ENCODE assay signal across 9 mouse cellular contexts in genomic region chr2:132028107-132028506, GRCm38 (mm10). TPM values are rescaled to one million over a fixed set of nuclear protein-coding genes. Genes with fewer than 3 reads are reported as not detected.
DNase-seq lines count a peak whose midpoint lies in the region; ATAC-seq and TF ChIP-seq lines count a peak whose summit lies in the region.
"Had no signal": no experiment of that assay in that cellular context is flagged by ENCODE, and none has a peak within 500 bp of the region (broad histone marks: within the 10 kb centered on the region; RNA-seq: fewer than 3 reads in every experiment).

No protein-coding gene starts in this region.

- TF ChIP-seq POLR2A in small intestine, adult 2 months (IDR thresholded peaks at IDR 0.05; ENCODE audit: low read depth, low read length) = no peak

- no peak for DNase-seq in lung, postnatal 14 days
- no peak for DNase-seq in right cerebral cortex, adult 2 months (ENCODE audit: low spot score in 2 of 2)
- DNase-seq in adrenal gland, adult 8-10 months = no peak
- DNase-seq in adrenal gland, adult 18-20 months (ENCODE audit: low spot score in 2 of 2) = no peak
- DNase-seq: thymus, postnatal 14 days had no signal

- no peak overlapping the region; the same call in 1 of the 2 replicates for H3K9ac ChIP-seq in lung, embryonic 16.5 days (ENCODE audit: low read length)
- no peak overlapping the region for H3K9ac ChIP-seq in embryonic facial prominence, embryonic 15.5 days
- H3K9ac ChIP-seq in limb, embryonic 12.5 days (replicated peaks) = no peak overlapping the region

- H3K27ac ChIP-seq in lung, embryonic 16.5 days (ENCODE audit: low read length) = no peak overlapping the region
- no peak overlapping the region for H3K27ac ChIP-seq in embryonic facial prominence, embryonic 15.5 days (replicated peaks)
- no peak overlapping the region for H3K27ac ChIP-seq in limb, embryonic 12.5 days
- H3K27ac ChIP-seq in small intestine, adult 2 months (ENCODE audit: insufficient read depth, low read depth, low read length) = peak overlapping the region; percentile 71

- TF ChIP-seq CTCF in small intestine, adult 2 months (IDR thresholded peaks at IDR 0.05; ENCODE audit: extremely low read depth, insufficient read length, insufficient replicate concordance, low read depth, low read length) = no peak

- peaks cover 12% of the 10 kb centered on the region; the same call in 1 of the 2 replicates for H3K27me3 ChIP-seq in lung, embryonic 16.5 days (ENCODE audit: control insufficient read depth, insufficient read depth, low read depth, low read length)
- peaks cover 29% of the 10 kb centered on the region for H3K27me3 ChIP-seq in embryonic facial prominence, embryonic 15.5 days
- H3K27me3 ChIP-seq in limb, embryonic 12.5 days = peaks cover 58% of the 10 kb centered on the region
- H3K27me3 ChIP-seq in small intestine, adult 2 months (ENCODE audit: control insufficient read depth, insufficient read depth, low read length) = peaks cover 8% of the 10 kb centered on the region

- peaks cover 17% of the 10 kb centered on the region for H3K4me1 ChIP-seq in lung, embryonic 16.5 days (replicated peaks; ENCODE audit: control insufficient read depth, insufficient read depth, low read length)
- peaks cover 24% of the 10 kb centered on the region for H3K4me1 ChIP-seq in embryonic facial prominence, embryonic 15.5 days
- peaks cover 26% of the 10 kb centered on the region for H3K4me1 ChIP-seq in limb, embryonic 12.5 days (replicated peaks)
- peaks cover 7% of the 10 kb centered on the region; the same call in 1 of the 2 replicates for H3K4me1 ChIP-seq in small intestine, adult 2 months (ENCODE audit: control insufficient read depth, insufficient read depth, insufficient read length, low read length)

- peak overlapping the region; percentile 66 for H3K4me3 ChIP-seq in lung, embryonic 16.5 days (ENCODE audit: low read length)
- H3K4me3 ChIP-seq in embryonic facial prominence, embryonic 15.5 days (replicated peaks) = peak overlapping the region; percentile 57
- peak overlapping the region; percentile 60; the same call in 1 of the 2 replicates for H3K4me3 ChIP-seq in limb, embryonic 12.5 days (replicated peaks)
- no peak overlapping the region for H3K4me3 ChIP-seq in small intestine, adult 2 months (ENCODE audit: low read depth, low read length)

- H3K9me3 ChIP-seq in lung, embryonic 16.5 days (ENCODE audit: control insufficient read depth, low read length) = no peaks in the 10 kb centered on the region
- no peaks in the 10 kb centered on the region for H3K9me3 ChIP-seq in embryonic facial prominence, embryonic 15.5 days (replicated peaks)
- H3K9me3 ChIP-seq in limb, embryonic 12.5 days = no peaks in the 10 kb centered on the region

- WGBS in lung, embryonic 16.5 days = 47% methylated on average over 5 of the region's 5 CpGs
- WGBS in embryonic facial prominence, embryonic 15.5 days = 31% methylated on average over 5 of the region's 5 CpGs
- WGBS in limb, embryonic 12.5 days = 57% methylated on average over 5 of the region's 5 CpGs
- WGBS in small intestine, adult 2 months = 54% methylated on average over 5 of the region's 5 CpGs

- ATAC-seq in lung, embryonic 16.5 days (ENCODE audit: low read depth) = no peak
- no peak for ATAC-seq in embryonic facial prominence, embryonic 15.5 days (ENCODE audit: insufficient number of reproducible peaks, low FRiP score, low TSS enrichment, low read depth)
- no peak for ATAC-seq in limb, embryonic 12.5 days (ENCODE audit: insufficient number of reproducible peaks, insufficient read depth, low FRiP score, low TSS enrichment, low read depth)

- H3K36me3 ChIP-seq in lung, embryonic 16.5 days (ENCODE audit: control insufficient read depth, insufficient read depth, low read length) = no peaks in the 10 kb centered on the region
- no peaks in the 10 kb centered on the region for H3K36me3 ChIP-seq in embryonic facial prominence, embryonic 15.5 days
- H3K36me3 ChIP-seq in limb, embryonic 12.5 days = no peaks in the 10 kb centered on the region
- no peaks in the 10 kb centered on the region for H3K36me3 ChIP-seq in small intestine, adult 2 months (ENCODE audit: control insufficient read depth, insufficient read depth, low read length)

- peak overlapping the region; percentile 94 for H3K4me2 ChIP-seq in lung, embryonic 16.5 days (ENCODE audit: low read depth, low read length)
- peak overlapping the region; percentile 93 for H3K4me2 ChIP-seq in embryonic facial prominence, embryonic 15.5 days (replicated peaks)
- peak overlapping the region; percentile 94 for H3K4me2 ChIP-seq in limb, embryonic 12.5 days

RNA-seq across cellular contexts. Expression of gene Rassf2, which starts 2.0 kb away (rescaled TPM):
- polyA plus RNA-seq in lung, embryonic 16.5 days (2015; fragmentation: Nextera tagmentation; extraction: Ambion mirVana) = 14.5 and 14.6 TPM in 2 replicates
- polyA plus RNA-seq in embryonic facial prominence, embryonic 15.5 days (2015; fragmentation: Nextera tagmentation; extraction: Ambion mirVana) = 14.8 and 17.0 TPM in 2 replicates
- 5.3 and 7.8 TPM in 2 replicates for polyA plus RNA-seq in limb, embryonic 12.5 days (2016; fragmentation: Nextera tagmentation; extraction: Ambion mirVana)
- 7.5 and 11.9 TPM in 2 replicates for polyA plus RNA-seq in small intestine, adult 2 months (2012; rRNA removed)
- 10 to 100 TPM; 10.2 to 14.5 (median 12.2) TPM for total RNA-seq in adrenal gland, adult 8-10 months (2022)
- total RNA-seq in adrenal gland, adult 18-20 months (2021) = 10 to 100 TPM; 11.1 to 19.0 TPM
